1 mouse cellular context compared by ENCODE assay signal in genomic region chr17:30122278-30122677, GRCm38 (mm10).
TF ChIP-seq lines count a peak whose summit lies in the region.

No protein-coding gene starts in this region.

TF ChIP-seq in MEL, 35 proteins besides CTCF, POLR2A, EP300 and RAD21 (continued from another document):
- TF ChIP-seq NRF1 (IDR thresholded peaks at IDR 0.05; ENCODE audit: insufficient read depth, low read depth, low read length, poor library complexity, severe bottlenecking) (no peak), MAX (IDR thresholded peaks at IDR 0.05; ENCODE audit: low read length) (no peak)
